Mouse (Mus musculus): ENCODE measurements around the gene Clec3a.

The Clec3a gene

GRCm38 (mm10) chr8:114458113-114458784, 40.4 kb downstream of the Clec3a start:
- DNase-seq (ENCODE audit: low read depth): no peak

- peak; percentile 53 for DNase-seq (ENCODE audit: low read depth)
Measured at GRCm38 (mm10) chr8:114460600-114460999, 42.7 kb downstream of the Clec3a start.

DNA sequence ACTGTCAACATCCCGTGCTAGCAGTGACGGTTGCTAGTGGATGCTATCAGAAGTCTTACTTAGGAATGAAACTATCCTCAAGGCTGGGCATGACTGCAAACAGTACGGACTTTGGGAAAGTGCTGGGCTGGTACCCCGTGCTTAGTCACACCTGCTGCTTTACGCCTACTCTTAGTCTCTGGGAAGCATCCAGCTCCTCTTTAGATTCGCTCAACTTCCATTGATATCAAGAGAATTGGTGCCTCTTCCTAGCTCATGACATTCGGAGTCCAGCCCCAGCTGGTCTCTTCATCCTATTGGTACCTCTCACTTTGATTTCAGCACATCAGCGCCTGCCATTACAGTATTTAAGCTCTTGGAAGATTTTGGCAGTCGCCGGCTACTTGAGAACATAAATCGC, 44.7 kb downstream of the Clec3a start:
- no peak for DNase-seq (ENCODE audit: low read depth)

DNA sequence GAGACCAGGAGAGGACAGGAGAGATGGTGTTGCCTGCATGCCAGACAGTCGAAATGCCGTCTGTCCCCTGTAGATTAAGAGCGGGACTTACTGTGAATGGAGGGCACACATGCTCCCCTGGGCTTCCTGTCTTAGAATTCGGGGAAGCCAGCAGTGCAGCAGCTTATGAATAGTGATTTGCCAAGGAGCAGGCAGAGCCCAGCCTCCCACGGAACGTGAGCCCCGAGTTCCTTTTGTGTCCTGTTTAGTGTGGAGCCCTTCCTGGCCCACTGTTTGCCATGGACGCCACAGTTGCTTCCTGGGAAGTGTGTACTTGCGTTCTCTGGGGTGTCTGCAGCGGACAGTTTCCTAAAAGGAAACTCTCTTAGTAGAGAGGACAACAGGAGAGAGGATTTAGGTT, 45.4 kb downstream of the Clec3a start:
- DNase-seq (ENCODE audit: low read depth): no peak

- DNase-seq (ENCODE audit: low read depth): no peak
Measured at GRCm38 (mm10) chr8:114468526-114469207, 50.8 kb downstream of the Clec3a start.

DNA sequence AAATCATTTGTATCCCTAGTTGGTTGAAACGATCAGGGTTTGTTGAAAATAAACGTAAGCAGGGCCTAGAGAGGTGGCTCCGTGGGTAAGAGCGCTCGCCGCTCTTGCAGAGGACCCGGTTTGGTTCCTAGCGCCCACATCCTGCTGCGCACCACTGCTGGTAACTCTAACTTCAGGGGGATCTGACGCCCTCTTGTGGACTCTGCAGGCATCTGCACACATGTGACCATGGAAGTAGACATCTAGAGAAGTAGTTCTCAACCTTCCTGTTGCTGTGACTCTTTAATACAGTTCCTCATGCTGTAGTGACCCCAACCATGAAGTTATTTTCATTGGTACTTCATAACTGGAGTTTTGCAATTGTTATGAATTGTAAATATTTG, 51.3 kb downstream of the Clec3a start:
- DNase-seq (ENCODE audit: low read depth): no peak

- no peak for DNase-seq (ENCODE audit: low read depth)
Measured at GRCm38 (mm10) chr8:114473546-114473945, 55.7 kb downstream of the Clec3a start.

All from naive thymus-derived CD4-positive, alpha-beta T cell, adult 2 months (primary cell).